Mouse (Mus musculus) limb, embryonic 13.5 days (tissue): ENCODE data around the gene Spata13. TPM values are rescaled to one million over a fixed set of nuclear protein-coding genes. Genes with fewer than 3 reads are reported as not detected.
A peak's percentile ranks its signal among the peaks of the same experiment; 100 is the strongest.

Experiments used
- ATAC-seq: fragments of 200-750 bp; cut with Nextera tagmentation; 2 replicates; pipeline ENCODE4 v1.8.0; 2017; ENCODE audit warnings: low read depth, moderate number of reproducible peaks, moderate TSS enrichment; ENCODE audit not compliant: low FRiP score
- H3K27ac ChIP-seq: fragments of 300-500 bp; sonication (generic); 2 replicates; pipeline ENCODE4 v1.5.1; 2015; ENCODE audit warnings: inconsistent platforms, mild to moderate bottlenecking, moderate library complexity
- H3K27me3 ChIP-seq: fragments of 300-500 bp; sonication (generic); 2 replicates; pipeline ENCODE4 v1.6.1; 2015; ENCODE audit warnings: mild to moderate bottlenecking, inconsistent platforms
- H3K36me3 ChIP-seq: fragments of 300-500 bp; sonication (generic); 2 replicates; pipeline ENCODE4 v1.6.1; 2015; ENCODE audit warnings: inconsistent platforms, mild to moderate bottlenecking, moderate library complexity
- H3K4me1 ChIP-seq: fragments of 300-500 bp; sonication (generic); 2 replicates; pipeline ENCODE4 v1.6.1; 2015; ENCODE audit warnings: inconsistent platforms
- H3K4me2 ChIP-seq: fragments of 300-500 bp; sonication (generic); replicated peaks from 2 replicates; pipeline ENCODE4 v1.6.1; 2015; ENCODE audit warnings: inconsistent platforms, mild to moderate bottlenecking, moderate library complexity
- H3K4me3 ChIP-seq: fragments of 300-500 bp; sonication (generic); 2 replicates; pipeline ENCODE4 v1.5.1; 2015; ENCODE audit warnings: moderate library complexity, mild to moderate bottlenecking, inconsistent platforms
- H3K9ac ChIP-seq: fragments of 300-500 bp; sonication (generic); 2 replicates; pipeline ENCODE4 v1.6.1; 2015; ENCODE audit warnings: mild to moderate bottlenecking, inconsistent platforms
- H3K9me3 ChIP-seq: fragments of 300-500 bp; sonication (generic); 2 replicates; pipeline ENCODE4 v1.6.1; 2016; ENCODE audit warnings: inconsistent platforms
- WGBS: fragments of 180-500 bp; shearing (Covaris S2); methylation state at CpG from one replicate; pipeline ENCODE4 v1.1.7; 2015; 5-methylcytosine and 5-hydroxymethylcytosine counted together
- polyA plus RNA-seq: library from polyadenylated mRNA; unstranded; fragments of >200 nt; fragmentation: Nextera tagmentation; extraction: Ambion mirVana; gene quantifications from 2 replicates; pipeline ENCODE4 v1.2.1, GENCODE M21; 2015

The Spata13 gene
- 10.2 TPM in 2 replicates for polyA plus RNA-seq

DNA sequence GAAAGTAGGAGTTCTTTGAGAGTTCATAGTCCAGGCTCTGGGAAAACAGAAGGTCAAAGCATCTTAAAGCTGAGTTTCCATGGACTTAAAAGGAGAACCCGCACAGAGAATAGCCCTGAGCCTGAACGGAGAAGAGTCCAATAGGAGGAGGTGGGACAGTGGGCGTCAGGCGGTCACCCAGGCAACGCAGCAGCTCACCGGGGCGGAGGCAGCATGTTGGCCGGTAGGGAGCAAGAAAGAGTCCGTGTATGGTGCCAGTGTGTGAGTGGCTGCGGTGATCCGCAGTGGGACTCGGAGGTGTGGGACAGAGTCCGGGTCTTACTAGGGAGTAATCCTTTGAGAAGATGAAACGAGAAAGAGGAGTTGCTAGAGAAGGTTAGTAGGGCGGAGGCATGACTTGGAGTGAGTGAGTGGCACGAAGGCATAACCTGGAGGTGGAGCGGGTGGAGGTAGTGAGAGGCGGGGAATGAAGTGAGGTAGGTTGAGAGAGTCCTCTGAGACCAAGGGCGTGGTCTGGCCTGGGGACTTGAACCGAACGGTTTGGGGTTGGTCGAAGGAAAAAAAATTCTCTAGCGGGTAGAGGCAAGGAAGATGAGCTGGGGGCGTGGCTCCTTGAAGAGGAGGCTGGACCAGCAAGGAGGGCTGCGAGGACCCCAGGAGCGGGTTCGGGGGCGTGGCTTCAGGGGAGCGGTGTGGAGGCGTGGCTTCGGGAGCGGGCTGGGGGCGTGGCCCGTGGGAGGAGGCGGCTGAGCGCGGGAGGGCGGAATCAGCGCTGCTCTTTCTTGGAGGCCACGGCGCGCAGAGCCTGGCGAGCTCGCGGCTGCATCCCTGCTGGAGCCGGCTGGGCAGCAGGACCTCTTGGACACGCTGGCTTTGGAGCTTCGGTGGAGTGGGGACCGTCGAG is at the start of gene Spata13:
Gene Spata13 (plus strand): TSS at position 41 of the 904 bp plus-strand sequence.
- H3K4me3 ChIP-seq = peak within 1 kb of the TSS; percentile 63
- H3K36me3 ChIP-seq = no peaks in the 10 kb centered on the region
- H3K4me1 ChIP-seq = peaks cover 29% of the 10 kb centered on the region
- ATAC-seq = peak; percentile 93
- peaks cover 35% of the 10 kb centered on the region for H3K27me3 ChIP-seq
- H3K9me3 ChIP-seq = no peaks in the 10 kb centered on the region
- H3K9ac ChIP-seq = peak within 1 kb of the TSS; percentile 74
- H3K27ac ChIP-seq = peak within 1 kb of the TSS; percentile 12; the same call in 1 of the 2 replicates
- under 1% methylated on average over 50 of the region's 50 CpGs for WGBS
- peak within 1 kb of the TSS; percentile 99 for H3K4me2 ChIP-seq

DNA sequence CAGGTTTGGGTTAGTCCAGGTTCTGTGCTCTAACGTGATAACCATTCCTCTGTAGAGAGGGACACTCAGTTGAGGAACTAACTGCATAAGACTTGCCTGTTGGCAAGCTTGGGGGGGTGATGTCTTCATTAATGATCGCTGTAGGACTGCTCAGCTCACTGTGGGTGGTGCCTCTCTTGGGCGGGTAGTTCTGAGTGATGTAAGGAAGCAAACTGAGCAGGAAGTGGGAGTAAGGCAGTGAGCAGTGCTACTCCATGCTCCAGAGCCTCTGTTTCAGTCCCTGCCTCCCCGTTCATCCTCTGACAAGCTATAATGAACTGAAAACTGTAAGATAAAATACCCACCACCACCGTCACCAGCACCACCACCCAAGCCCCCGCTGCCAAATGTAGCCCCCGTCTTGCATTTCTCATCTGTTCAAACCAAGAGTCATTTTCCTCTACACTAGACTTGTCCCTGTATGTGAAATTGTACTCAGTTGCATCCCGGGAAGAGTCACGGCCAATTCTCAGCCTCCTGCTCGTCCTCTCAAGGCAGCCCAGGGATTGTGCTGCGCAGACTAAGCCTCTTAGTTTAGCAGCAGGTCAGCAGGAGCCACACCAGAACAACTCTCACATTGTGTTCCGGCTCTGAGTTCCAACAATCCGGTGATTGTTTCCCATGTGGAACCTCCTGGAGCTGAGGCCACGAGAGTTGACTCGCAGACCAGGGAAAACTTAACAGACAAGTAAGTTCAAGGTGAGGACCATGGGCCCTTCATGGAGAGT is 46.9 kb upstream of the Spata13 start:
- Histone ChIP-seq H3K27ac (peak overlapping the region; percentile 55), H3K4me1 (peaks cover 23% of the 10 kb centered on the region), H3K4me3 (no peak overlapping the region), H3K9ac (no peak overlapping the region), H3K27me3 (no peaks in the 10 kb centered on the region), H3K9me3 (no peaks in the 10 kb centered on the region), H3K36me3 (no peaks in the 10 kb centered on the region), H3K4me2 (no peak overlapping the region)
- WGBS = 66% methylated on average over 15 of the region's 15 CpGs
- ATAC-seq = no peak

DNA sequence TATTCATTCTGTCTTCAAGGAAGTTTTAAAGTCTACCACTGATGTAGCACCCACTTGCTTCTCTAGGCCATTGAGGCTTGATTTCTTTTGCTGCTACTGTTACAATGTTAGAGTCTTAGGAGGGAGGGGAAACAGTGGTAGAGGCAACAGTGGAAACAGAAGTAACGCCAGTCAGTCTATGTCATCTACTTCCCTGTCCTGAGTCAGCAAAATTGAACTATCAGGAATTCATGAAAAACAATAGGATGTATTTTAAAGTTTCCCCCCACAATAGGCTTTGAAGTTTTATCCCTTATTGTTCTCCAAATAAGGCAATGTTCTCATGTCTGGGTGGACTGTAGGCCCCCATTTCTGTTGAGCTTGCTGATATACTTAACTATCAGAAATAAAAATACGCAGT is 44.8 kb upstream of the Spata13 start:
- H3K4me1 ChIP-seq = peaks cover 34% of the 10 kb centered on the region
- no peak overlapping the region for H3K4me2 ChIP-seq
- H3K9me3 ChIP-seq = no peaks in the 10 kb centered on the region
- no peaks in the 10 kb centered on the region for H3K36me3 ChIP-seq
- H3K27ac ChIP-seq = no peak overlapping the region
- 80% methylated on average over 2 of the region's 2 CpGs for WGBS
- no peaks in the 10 kb centered on the region for H3K27me3 ChIP-seq
- H3K9ac ChIP-seq = no peak overlapping the region
- no peak for ATAC-seq
- H3K4me3 ChIP-seq = no peak overlapping the region

DNA sequence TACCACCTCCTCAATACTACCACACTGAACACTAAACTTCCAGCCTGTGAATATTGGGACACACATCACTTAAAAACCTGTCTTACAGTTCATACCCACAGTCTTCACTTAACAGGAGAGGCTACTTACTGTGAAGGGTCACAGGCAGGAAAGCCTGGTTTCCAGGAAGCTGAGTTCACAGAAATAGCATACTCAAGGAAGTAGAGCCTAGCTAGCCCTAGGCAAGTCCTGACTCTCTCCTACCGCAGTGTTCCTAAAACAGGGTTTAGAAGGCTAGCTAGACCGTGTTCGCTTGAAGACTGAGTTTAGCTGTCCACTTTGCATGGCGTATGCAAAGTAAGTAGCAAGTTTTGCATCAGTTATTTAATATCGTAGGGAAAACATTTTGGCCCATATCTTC is 41.5 kb upstream of the Spata13 start:
- Histone ChIP-seq H3K27ac (no peak overlapping the region; the same call in 1 of the 2 replicates), H3K27me3 (no peaks in the 10 kb centered on the region), H3K9ac (no peak overlapping the region), H3K36me3 (no peaks in the 10 kb centered on the region), H3K4me3 (no peak overlapping the region), H3K4me1 (peaks cover 29% of the 10 kb centered on the region), H3K4me2 (no peak overlapping the region), H3K9me3 (no peaks in the 10 kb centered on the region)
- 81% methylated on average over 5 of the region's 5 CpGs for WGBS
- ATAC-seq = no peak

DNA sequence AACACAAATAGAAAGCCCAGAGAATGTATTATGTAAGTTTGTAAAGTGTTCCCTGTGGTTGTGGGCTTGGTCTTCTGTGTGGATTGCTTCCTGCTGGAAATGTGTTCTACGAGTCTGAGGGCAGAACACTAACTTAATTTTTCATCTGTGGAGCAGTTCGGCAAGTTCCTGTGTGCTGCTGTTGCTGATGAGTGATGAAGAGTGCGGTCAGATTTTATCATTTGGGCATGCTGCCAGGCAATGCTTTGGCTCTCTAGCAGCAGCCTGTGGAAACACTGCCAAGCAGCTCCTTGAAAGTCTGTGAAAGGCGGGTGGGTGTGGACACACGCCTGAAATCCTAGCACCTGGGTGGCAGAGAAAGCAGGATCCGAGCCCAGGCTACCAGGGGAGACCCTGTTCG is 41.0 kb upstream of the Spata13 start:
- H3K36me3 ChIP-seq = no peaks in the 10 kb centered on the region
- ATAC-seq = peak; percentile 40; the same call in 1 of the 2 replicates
- no peak overlapping the region for H3K4me3 ChIP-seq
- H3K9ac ChIP-seq = no peak overlapping the region
- no peak overlapping the region for H3K4me2 ChIP-seq
- H3K27me3 ChIP-seq = no peaks in the 10 kb centered on the region
- 30% methylated on average over 7 of the region's 7 CpGs for WGBS
- no peaks in the 10 kb centered on the region for H3K9me3 ChIP-seq
- peak overlapping the region; percentile 39; the same call in 1 of the 2 replicates for H3K27ac ChIP-seq
- H3K4me1 ChIP-seq = peaks cover 28% of the 10 kb centered on the region

DNA sequence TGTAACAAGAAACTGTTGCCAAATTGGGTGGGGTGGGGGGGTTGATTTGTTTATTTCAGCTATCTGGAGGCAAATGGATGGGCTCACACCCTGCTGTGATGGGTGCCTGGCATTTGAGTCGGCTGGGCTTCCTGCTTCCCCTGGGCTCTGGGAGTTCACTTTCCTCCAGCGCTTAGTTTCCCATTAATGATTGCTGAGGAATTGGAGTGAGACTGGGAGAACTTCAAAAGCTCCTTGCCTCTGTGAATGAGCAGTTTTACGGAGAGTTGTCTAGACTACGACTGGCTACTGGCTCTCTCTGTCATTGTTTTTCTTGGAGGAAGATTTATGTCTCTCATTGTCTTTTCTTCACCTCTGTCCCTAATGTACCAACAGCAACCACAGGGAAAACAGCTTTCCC is 36.2 kb upstream of the Spata13 start:
- H3K9ac ChIP-seq = no peak overlapping the region
- no peak overlapping the region for H3K4me3 ChIP-seq
- no peaks in the 10 kb centered on the region for H3K9me3 ChIP-seq
- peaks cover 19% of the 10 kb centered on the region for H3K4me1 ChIP-seq
- ATAC-seq = no peak
- H3K36me3 ChIP-seq = no peaks in the 10 kb centered on the region
- H3K27me3 ChIP-seq = no peaks in the 10 kb centered on the region
- WGBS = 3% methylated on average over 4 of the region's 4 CpGs
- no peak overlapping the region for H3K27ac ChIP-seq
- no peak overlapping the region for H3K4me2 ChIP-seq

DNA sequence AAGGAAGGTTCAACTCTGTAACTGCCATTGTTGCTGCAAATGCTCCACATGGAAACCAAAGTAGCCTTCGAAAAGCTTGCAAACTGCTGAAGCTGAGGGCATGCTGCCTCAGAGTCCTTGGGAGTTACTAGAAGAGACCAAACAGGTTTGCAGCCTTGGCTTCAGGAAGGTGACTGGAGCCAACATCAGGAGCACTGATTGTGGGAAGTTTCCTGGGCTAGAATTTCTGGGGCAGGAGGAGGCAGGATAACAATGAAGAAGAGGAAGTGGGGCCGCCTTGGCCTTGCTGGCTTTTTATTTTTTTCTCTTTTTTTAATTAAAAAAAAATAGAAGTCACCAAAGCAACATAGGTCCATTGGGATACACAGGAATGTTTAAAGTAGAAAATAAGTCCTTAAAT is 34.8 kb upstream of the Spata13 start:
- H3K36me3 ChIP-seq = no peaks in the 10 kb centered on the region
- no peak for ATAC-seq
- no peak overlapping the region for H3K27ac ChIP-seq
- no peaks in the 10 kb centered on the region for H3K9me3 ChIP-seq
- H3K4me1 ChIP-seq = peaks cover 11% of the 10 kb centered on the region; the same call in 1 of the 2 replicates
- 80% methylated on average over 2 of the region's 2 CpGs for WGBS
- H3K4me2 ChIP-seq = no peak overlapping the region
- no peak overlapping the region for H3K9ac ChIP-seq
- no peaks in the 10 kb centered on the region for H3K27me3 ChIP-seq
- H3K4me3 ChIP-seq = no peak overlapping the region

DNA sequence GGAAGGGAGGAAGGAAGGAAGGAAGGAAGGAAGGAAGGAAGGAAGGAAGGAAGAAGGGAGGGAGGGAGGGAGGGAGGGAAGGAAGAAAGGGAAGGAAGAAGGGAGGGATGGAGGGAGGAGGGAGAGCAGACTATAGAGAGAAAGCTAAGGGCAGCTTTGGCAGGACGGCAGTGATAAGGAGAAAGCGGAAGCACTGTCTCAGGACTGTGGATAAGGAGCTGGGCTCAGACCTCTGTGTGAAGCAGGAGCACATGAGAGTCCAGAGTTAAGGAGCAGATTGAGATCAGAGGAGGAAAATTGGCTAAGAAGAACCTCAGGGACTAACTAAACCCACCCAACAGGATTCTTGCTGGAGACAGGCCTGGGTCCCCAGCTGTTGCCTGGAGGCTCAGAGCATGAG is 28.2 kb upstream of the Spata13 start:
- Histone ChIP-seq H3K4me2 (no peak overlapping the region), H3K9ac (no peak overlapping the region)
- WGBS = 62% methylated on average over 2 of the region's 2 CpGs

DNA sequence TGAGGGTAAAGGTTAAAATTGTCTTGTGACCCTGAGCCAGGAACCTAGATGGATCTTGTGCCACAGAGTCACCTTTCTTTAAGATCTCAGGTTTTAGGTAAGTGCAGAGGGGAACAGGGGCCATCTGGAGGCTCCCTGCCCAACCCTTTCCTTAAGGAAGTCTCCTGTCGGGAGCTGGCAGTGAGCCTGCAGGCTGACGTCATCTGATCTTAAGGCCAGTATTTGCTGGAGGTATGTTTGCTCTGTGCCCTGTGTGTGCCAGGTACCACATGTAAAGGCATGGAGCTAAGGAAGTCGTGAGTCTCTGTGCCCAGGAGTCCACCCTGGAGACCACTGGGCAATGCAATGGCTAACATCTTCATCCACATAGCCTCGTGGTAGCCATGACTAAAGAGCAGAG is 27.6 kb upstream of the Spata13 start:
- no peak for ATAC-seq
- 55% methylated on average over 4 of the region's 4 CpGs for WGBS
- Histone ChIP-seq H3K27ac (no peak overlapping the region), H3K4me1 (peaks cover 8% of the 10 kb centered on the region; the same call in 1 of the 2 replicates), H3K27me3 (no peaks in the 10 kb centered on the region), H3K36me3 (no peaks in the 10 kb centered on the region), H3K9ac (no peak overlapping the region), H3K9me3 (no peaks in the 10 kb centered on the region), H3K4me2 (no peak overlapping the region), H3K4me3 (no peak overlapping the region)

More for the DNA sequence above, 28.2 kb upstream of the Spata13 start:
- no peaks in the 10 kb centered on the region for H3K27me3 ChIP-seq
- no peak overlapping the region for H3K4me3 ChIP-seq
- peaks cover 8% of the 10 kb centered on the region; the same call in 1 of the 2 replicates for H3K4me1 ChIP-seq
- H3K27ac ChIP-seq = no peak overlapping the region
- ATAC-seq = no peak
- no peaks in the 10 kb centered on the region for H3K9me3 ChIP-seq
- no peaks in the 10 kb centered on the region for H3K36me3 ChIP-seq

DNA sequence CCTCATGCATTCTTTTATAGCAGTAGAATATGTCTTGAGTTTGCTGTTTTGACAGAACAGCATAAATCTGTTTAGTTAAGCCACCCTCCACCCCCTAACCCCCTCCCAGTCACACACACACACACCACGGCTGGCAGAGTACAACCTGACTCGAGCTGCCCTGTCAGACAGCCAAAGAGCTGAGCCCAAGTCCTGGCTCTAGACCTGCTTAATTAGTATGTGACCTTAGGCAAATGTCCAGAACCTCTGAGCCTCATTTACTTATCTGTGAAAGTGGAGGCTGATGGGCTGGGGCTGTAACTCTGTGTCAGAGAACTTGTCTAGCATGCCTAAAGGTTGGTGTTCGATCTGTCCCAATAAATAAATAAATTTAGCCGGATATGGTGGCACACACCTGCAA is 26.1 kb upstream of the Spata13 start:
- Histone ChIP-seq H3K9ac (no peak overlapping the region), H3K4me1 (peaks cover 8% of the 10 kb centered on the region; the same call in 1 of the 2 replicates), H3K9me3 (no peaks in the 10 kb centered on the region), H3K4me3 (no peak overlapping the region), H3K27ac (no peak overlapping the region), H3K4me2 (no peak overlapping the region), H3K36me3 (no peaks in the 10 kb centered on the region), H3K27me3 (no peaks in the 10 kb centered on the region)
- ATAC-seq = no peak
- WGBS = 64% methylated on average over 4 of the region's 4 CpGs

DNA sequence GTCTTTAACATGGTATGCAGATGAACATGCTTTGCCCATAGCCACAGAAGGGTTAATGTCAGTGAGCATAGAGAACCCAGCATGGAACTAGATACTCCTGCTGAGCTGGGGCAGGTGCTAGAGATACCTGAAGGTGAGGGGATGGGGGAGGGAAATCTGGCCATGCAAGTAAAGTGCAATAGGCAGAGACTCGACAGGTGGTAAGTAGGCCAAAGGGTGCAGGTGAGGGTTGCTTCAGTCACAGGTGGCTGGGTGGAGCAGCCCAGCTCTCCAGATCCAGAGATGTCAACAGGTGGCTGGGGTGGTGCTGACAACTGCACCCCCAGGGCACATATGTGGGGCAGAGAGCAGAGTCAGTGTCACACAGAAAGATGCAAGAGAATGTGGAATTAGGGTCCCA is 24.6 kb upstream of the Spata13 start:
- Histone ChIP-seq H3K36me3 (no peaks in the 10 kb centered on the region), H3K9ac (no peak overlapping the region), H3K27me3 (no peaks in the 10 kb centered on the region), H3K4me1 (peaks cover 8% of the 10 kb centered on the region; the same call in 1 of the 2 replicates), H3K4me3 (no peak overlapping the region), H3K9me3 (no peaks in the 10 kb centered on the region), H3K27ac (no peak overlapping the region), H3K4me2 (no peak overlapping the region)
- WGBS = 76% methylated on average over 1 of the region's 1 CpGs
- no peak for ATAC-seq

DNA sequence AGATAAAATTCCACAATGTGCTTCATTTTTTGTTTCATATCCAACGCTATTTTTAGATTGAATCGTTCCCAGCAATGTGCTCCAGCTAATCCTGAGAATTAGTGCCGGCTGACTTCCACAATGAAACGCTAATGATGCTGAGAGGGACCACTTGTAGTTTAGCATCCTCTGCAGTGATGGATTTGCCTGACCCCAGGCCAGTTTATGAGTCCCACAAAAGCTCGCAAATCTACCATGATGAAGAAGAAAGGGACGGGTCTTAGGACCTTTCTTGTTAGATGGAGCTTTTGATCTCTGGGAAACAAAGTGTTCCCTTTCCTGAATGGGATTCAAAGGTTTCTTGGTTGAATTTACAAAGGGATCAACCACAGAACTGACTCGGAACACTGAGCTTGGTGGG is 21.1 kb upstream of the Spata13 start:
- Histone ChIP-seq H3K4me3 (no peak overlapping the region), H3K9ac (no peak overlapping the region), H3K4me2 (no peak overlapping the region), H3K4me1 (no peaks in the 10 kb centered on the region), H3K9me3 (no peaks in the 10 kb centered on the region), H3K36me3 (no peaks in the 10 kb centered on the region), H3K27me3 (no peaks in the 10 kb centered on the region), H3K27ac (no peak overlapping the region)
- no peak for ATAC-seq
- WGBS = 20% methylated on average over 7 of the region's 7 CpGs
